7 mouse cellular contexts compared by ENCODE assay signal in genomic region chr2:165595676-165596070, GRCm38 (mm10). TPM values are rescaled to one million over a fixed set of nuclear protein-coding genes. Genes with fewer than 3 reads are reported as not detected.
DNase-seq lines count a peak whose midpoint lies in the region; ATAC-seq and TF ChIP-seq lines count a peak whose summit lies in the region.

No protein-coding gene starts in this region.

- WGBS in lung, adult 2 months, result 9% methylated on average over 13 of the region's 13 CpGs
- WGBS in intestine, embryonic 16.5 days, result 9% methylated on average over 13 of the region's 13 CpGs
- 4% methylated on average over 13 of the region's 13 CpGs for WGBS in stomach, embryonic 14.5 days

- no peak for ATAC-seq in intestine, embryonic 16.5 days
- no peak for ATAC-seq in stomach, embryonic 14.5 days (ENCODE audit: insufficient number of reproducible peaks, insufficient read depth, low FRiP score, low read depth)

- H3K4me3 ChIP-seq in lung, adult 2 months (replicated peaks; ENCODE audit: extremely low read depth, low read depth, low read length), result peak overlapping the region; percentile 59
- H3K4me3 ChIP-seq in embryonic fibroblast, embryonic 13.5 days (ENCODE audit: insufficient read depth, low read length), result peak overlapping the region; percentile 29
- H3K4me3 ChIP-seq in intestine, embryonic 16.5 days (ENCODE audit: low read length), result peak overlapping the region; percentile 48; the same call in 1 of the 2 replicates
- peak overlapping the region; percentile 47 for H3K4me3 ChIP-seq in stomach, embryonic 14.5 days (ENCODE audit: low read depth, low read length)

- H3K9me3 ChIP-seq in intestine, embryonic 16.5 days (ENCODE audit: control insufficient read depth, low read length), result 0 out of 2 replicates have a peak, but pooled peaks cover 4% of the 10 kb centered on the region
- no peaks in the 10 kb centered on the region for H3K9me3 ChIP-seq in stomach, embryonic 14.5 days (ENCODE audit: control insufficient read depth, low read depth, low read length)

- H3K27ac ChIP-seq in embryonic fibroblast, embryonic 13.5 days (ENCODE audit: insufficient read depth, low read length), result no peak overlapping the region
- no peak overlapping the region for H3K27ac ChIP-seq in intestine, embryonic 16.5 days (ENCODE audit: low read length)
- no peak overlapping the region for H3K27ac ChIP-seq in stomach, embryonic 14.5 days (ENCODE audit: low read length)

- DNase-seq in lung, adult 2 months, result peak; percentile 29
- DNase-seq in lung, postnatal 36 days, result no peak
- DNase-seq in adrenal gland, adult 18-20 months (ENCODE audit: low spot score in 2 of 2), result no peak
- DNase-seq in left cerebral cortex, postnatal 14 days (ENCODE audit: low spot score in 2 of 2), result no peak

- peak overlapping the region; percentile 77; the same call in 1 of the 2 replicates for H3K4me2 ChIP-seq in intestine, embryonic 16.5 days (ENCODE audit: low read depth, low read length)
- peak overlapping the region; percentile 86 for H3K4me2 ChIP-seq in stomach, embryonic 14.5 days (replicated peaks; ENCODE audit: low read depth, low read length)

- H3K4me1 ChIP-seq in lung, adult 2 months (ENCODE audit: control insufficient read depth, insufficient read depth, low read length), result peaks cover 2% of the 10 kb centered on the region; the same call in 1 of the 2 replicates
- H3K4me1 ChIP-seq in embryonic fibroblast, embryonic 13.5 days (ENCODE audit: control insufficient read depth, insufficient read depth, low read length), result no peaks in the 10 kb centered on the region
- peaks cover 6% of the 10 kb centered on the region; the same call in 1 of the 2 replicates for H3K4me1 ChIP-seq in intestine, embryonic 16.5 days (ENCODE audit: control insufficient read depth, insufficient read depth, low read length)
- H3K4me1 ChIP-seq in stomach, embryonic 14.5 days (ENCODE audit: control insufficient read depth, insufficient read depth, low read length), result peaks cover 2% of the 10 kb centered on the region; the same call in 1 of the 2 replicates

- TF ChIP-seq CTCF in lung, adult 2 months (IDR thresholded peaks at IDR 0.05; ENCODE audit: insufficient read depth, low read length), result no peak
- no peak for TF ChIP-seq CTCF in embryonic fibroblast, embryonic 13.5 days (IDR thresholded peaks at IDR 0.05; ENCODE audit: borderline replicate concordance, insufficient read depth, low read length)

- intact Hi-C loops in left cerebral cortex, postnatal 14 days (cut with DNase I), result no loop called here

- no peak overlapping the region for H3K9ac ChIP-seq in intestine, embryonic 16.5 days (ENCODE audit: low read depth, low read length)
- H3K9ac ChIP-seq in stomach, embryonic 14.5 days (replicated peaks; ENCODE audit: low read depth, low read length), result no peak overlapping the region

- H3K36me3 ChIP-seq in intestine, embryonic 16.5 days (ENCODE audit: control insufficient read depth, insufficient read depth, low read length), result no peaks in the 10 kb centered on the region
- no peaks in the 10 kb centered on the region for H3K36me3 ChIP-seq in stomach, embryonic 14.5 days (ENCODE audit: control insufficient read depth, insufficient read depth, low read length)

- peaks cover 35% of the 10 kb centered on the region for H3K27me3 ChIP-seq in intestine, embryonic 16.5 days (replicated peaks; ENCODE audit: control insufficient read depth, insufficient read depth, low read length)
- H3K27me3 ChIP-seq in stomach, embryonic 14.5 days (ENCODE audit: control insufficient read depth, insufficient read depth, low read length), result peaks cover 15% of the 10 kb centered on the region; the same call in 1 of the 2 replicates

- no peak for TF ChIP-seq POLR2A in lung, adult 2 months (IDR thresholded peaks at IDR 0.05; ENCODE audit: borderline replicate concordance, extremely low read depth, low read depth, low read length)
- TF ChIP-seq POLR2A in embryonic fibroblast, embryonic 13.5 days (IDR thresholded peaks at IDR 0.05; ENCODE audit: low read depth, low read length), result no peak

RNA-seq across cellular contexts. Expression of gene Eya2, which starts 0.8 kb away (rescaled TPM):
- polyA plus RNA-seq in lung, adult 2 months (2012; rRNA removed), result 67.0 and 89.3 TPM in 2 replicates
- 4.3 and 4.4 TPM in 2 replicates for polyA plus RNA-seq in embryonic fibroblast, embryonic 13.5 days (2011; ENCODE audit: insufficient read length, low read depth, missing spikeins)
- 0.33 and 1.2 TPM in 2 replicates for polyA plus RNA-seq in intestine, embryonic 16.5 days (2015; fragmentation: Nextera tagmentation; extraction: Ambion mirVana)
- 13.2 and 15.4 TPM in 2 replicates for polyA plus RNA-seq in stomach, embryonic 14.5 days (2014; fragmentation: Nextera tagmentation; extraction: Ambion mirVana)
- 1 to 10 TPM; 4.4 to 5.9 TPM for total RNA-seq in adrenal gland, adult 18-20 months (2021)
- 1 to 10 TPM; 4.8 to 5.1 TPM for total RNA-seq in left cerebral cortex, postnatal 14 days (2021)
